Mouse (Mus musculus) megakaryocyte, embryonic 14.5 days (primary cell): Measurements from ENCODE around the gene Anp32b.

Source experiments
- FLI1 ChIP-seq: IDR thresholded peaks from 2 replicates; pipeline ENCODE4 v1.6.1; 2012; ENCODE audit warnings: low read length, inconsistent platforms, mixed read lengths
- GATA1 ChIP-seq: IDR thresholded peaks from 3 replicates; pipeline ENCODE4 v1.6.1; 2012; ENCODE audit warnings: mixed read lengths, low read length, inconsistent platforms, borderline replicate concordance

- no peak for TF ChIP-seq GATA1
- TF ChIP-seq FLI1 = no peak
Measured at GRCm38 (mm10) chr4:46406966-46407703, 43.6 kb upstream of the Anp32b start.
